ENCODE assay signal across 12 mouse cellular contexts in genomic region chr1:189871625-189872024, GRCm38 (mm10).
"Had no signal": no experiment of that assay in that cellular context is flagged by ENCODE, and none has a peak within 500 bp of the region (broad histone marks: within the 10 kb centered on the region; RNA-seq: fewer than 3 reads in every experiment).

No protein-coding gene starts in this region.

- ATAC-seq: liver, embryonic 12.5 days had no signal

- H3K4me2 ChIP-seq: liver, embryonic 12.5 days; lung, embryonic 14.5 days; midbrain, embryonic 11.5 days; neural tube, embryonic 12.5 days had no signal

- H3K4me3 ChIP-seq: liver, embryonic 12.5 days; neural tube, embryonic 12.5 days had no signal

- H3K27ac ChIP-seq: liver, embryonic 12.5 days; liver, embryonic 14.5 days; neural tube, embryonic 12.5 days had no signal

- H3K36me3 ChIP-seq: liver, embryonic 12.5 days; neural tube, embryonic 12.5 days had no signal

- H3K9me3 ChIP-seq: liver, embryonic 12.5 days; neural tube, embryonic 12.5 days had no signal

- H3K27me3 ChIP-seq: liver, embryonic 12.5 days; neural tube, embryonic 12.5 days had no signal

- DNase-seq: lung, adult 18-20 months; lung, embryonic 14.5 days; lung, postnatal 10 days; lung, postnatal 4 days; right cerebral cortex, postnatal 14 days; thymus, adult 18-20 months; thymus, postnatal 14 days; thymus, postnatal 36 days had no signal

- H3K9ac ChIP-seq: liver, embryonic 12.5 days; liver, embryonic 14.5 days; lung, embryonic 14.5 days; neural tube, embryonic 12.5 days had no signal

- H3K4me1 ChIP-seq: neural tube, embryonic 12.5 days had no signal
